Comparison of ENCODE assay signal across 29 mouse cellular contexts in genomic region chr8:125041496-125041895, GRCm38 (mm10). TPM values are rescaled to one million over a fixed set of nuclear protein-coding genes. Genes with fewer than 3 reads are reported as not detected.
DNase-seq lines count a peak whose midpoint lies in the region; ATAC-seq and TF ChIP-seq lines count a peak whose summit lies in the region.
"Had no signal": no experiment of that assay in that cellular context is flagged by ENCODE, and none has a peak within 500 bp of the region (broad histone marks: within the 10 kb centered on the region; RNA-seq: fewer than 3 reads in every experiment).

No protein-coding gene starts in this region.

- no peak for TF ChIP-seq CTCF in heart, adult 2 months (IDR thresholded peaks at IDR 0.05)

- no peak overlapping the region for H3K4me3 ChIP-seq in heart, adult 2 months
- H3K4me3 ChIP-seq in embryonic facial prominence, embryonic 14.5 days (ENCODE audit: low read depth, low read length), result no peak overlapping the region
- H3K4me3 ChIP-seq in midbrain, embryonic 10.5 days, result no peak overlapping the region
- H3K4me3 ChIP-seq: erythroblast, embryonic 14.5 days; forebrain, embryonic 13.5 days; hindbrain, embryonic 13.5 days; left cerebral cortex, adult 2 months; liver, embryonic 15.5 days; megakaryocyte, embryonic 14.5 days; midbrain, embryonic 15.5 days; myocyte; neural tube, embryonic 15.5 days; stomach, embryonic 15.5 days had no signal

- no peak overlapping the region for H3K9ac ChIP-seq in heart, adult 2 months (ENCODE audit: low read depth, low read length)
- no peak overlapping the region for H3K9ac ChIP-seq in embryonic facial prominence, embryonic 14.5 days (ENCODE audit: low read depth, low read length)
- H3K9ac ChIP-seq: forebrain, embryonic 13.5 days; hindbrain, embryonic 13.5 days; liver, embryonic 15.5 days; midbrain, embryonic 15.5 days; neural tube, embryonic 15.5 days; stomach, embryonic 15.5 days had no signal

- intact Hi-C loops in heart, adult 2 months (cut with DNase I), result no loop called here
- intact Hi-C loops in heart, postnatal 36 days (cut with DNase I), result no loop called here

- peak; percentile 24 for DNase-seq in adrenal gland, adult 2 months
- no peak for DNase-seq in adrenal gland, adult 18-20 months (ENCODE audit: low spot score in 2 of 2)
- DNase-seq in heart, adult 2 months, result no peak
- DNase-seq in heart, postnatal 36 days, result no peak
- peak; percentile 40 for DNase-seq in ZHBTc4 (ENCODE audit: low read depth, low spot score)
- peak; percentile 45 for DNase-seq in embryonic facial prominence, embryonic 14.5 days (ENCODE audit: low spot score)
- no peak for DNase-seq in c-Kit-positive CD71-positive TER-119-positive erythroid progenitor cells, embryonic 14.5 days (ENCODE audit: low spot score)
- DNase-seq in midbrain, embryonic 10.5 days (ENCODE audit: low spot score), result no peak
- DNase-seq: cerebellum, adult 2 months; cerebellum, postnatal 36 days; gastrocnemius, postnatal 25 days; kidney, adult 2 months; kidney, postnatal 4 days; layer of hippocampus, adult 9-11 months; lung, postnatal 14 days; right cerebral cortex, postnatal 14 days; thymus, adult 2 months had no signal

- TF ChIP-seq POLR2A in heart, adult 2 months (IDR thresholded peaks at IDR 0.05; ENCODE audit: insufficient read depth, low read depth, low read length), result no peak

- no peak for TF ChIP-seq EP300 in heart, adult 2 months (IDR thresholded peaks at IDR 0.05; ENCODE audit: insufficient read depth, low read depth, low read length)

- H3K79me2 ChIP-seq in heart, adult 2 months (replicated peaks; ENCODE audit: control insufficient read depth, insufficient read depth, low read length), result no peaks in the 10 kb centered on the region

- 42% methylated on average over 2 of the region's 2 CpGs for WGBS in heart, adult 2 months
- 24% methylated on average over 2 of the region's 2 CpGs for WGBS in embryonic facial prominence, embryonic 14.5 days
- WGBS in midbrain, embryonic 10.5 days, result 78% methylated on average over 2 of the region's 2 CpGs

- peak overlapping the region; percentile 41; the same call in 1 of the 2 replicates for H3K27ac ChIP-seq in heart, adult 2 months
- H3K27ac ChIP-seq in embryonic facial prominence, embryonic 14.5 days (replicated peaks; ENCODE audit: low read depth, low read length), result no peak overlapping the region; the same call in 1 of the 2 replicates
- no peak overlapping the region for H3K27ac ChIP-seq in midbrain, embryonic 10.5 days (replicated peaks)
- H3K27ac ChIP-seq: forebrain, embryonic 13.5 days; hindbrain, embryonic 13.5 days; left cerebral cortex, adult 2 months; liver, embryonic 15.5 days; midbrain, embryonic 15.5 days; neural tube, embryonic 15.5 days; stomach, embryonic 15.5 days had no signal

- no peak overlapping the region for H3K4me2 ChIP-seq in embryonic facial prominence, embryonic 14.5 days (ENCODE audit: low read depth, low read length)
- H3K4me2 ChIP-seq: forebrain, embryonic 13.5 days; hindbrain, embryonic 13.5 days; liver, embryonic 15.5 days; midbrain, embryonic 15.5 days; neural tube, embryonic 15.5 days; stomach, embryonic 15.5 days had no signal

- H3K27me3 ChIP-seq in heart, adult 2 months (ENCODE audit: control insufficient read depth, insufficient read depth, low read length), result no peaks in the 10 kb centered on the region
- H3K27me3 ChIP-seq in embryonic facial prominence, embryonic 14.5 days (replicated peaks; ENCODE audit: control insufficient read depth, insufficient read depth, low read length), result no peaks in the 10 kb centered on the region
- no peaks in the 10 kb centered on the region for H3K27me3 ChIP-seq in midbrain, embryonic 10.5 days (ENCODE audit: low read depth, poor library complexity, severe bottlenecking)
- H3K27me3 ChIP-seq: forebrain, embryonic 13.5 days; hindbrain, embryonic 13.5 days; liver, embryonic 15.5 days; megakaryocyte, embryonic 14.5 days; midbrain, embryonic 15.5 days; neural tube, embryonic 15.5 days; stomach, embryonic 15.5 days had no signal

- H3K36me3 ChIP-seq in heart, adult 2 months (ENCODE audit: control insufficient read depth, insufficient read depth, low read length), result peaks cover 2% of the 10 kb centered on the region
- H3K36me3 ChIP-seq in embryonic facial prominence, embryonic 14.5 days (ENCODE audit: control insufficient read depth, insufficient read depth, low read length), result peaks cover 34% of the 10 kb centered on the region
- peaks cover 46% of the 10 kb centered on the region for H3K36me3 ChIP-seq in midbrain, embryonic 10.5 days
- H3K36me3 ChIP-seq: liver, embryonic 15.5 days had no signal

- no peak for ATAC-seq in embryonic facial prominence, embryonic 14.5 days (ENCODE audit: low read depth)
- ATAC-seq: CD4-positive, CD25-positive, alpha-beta regulatory T cell, adult 4 months; forebrain, embryonic 13.5 days; inflammation-experienced regulatory T-cells, adult 6 months; midbrain, embryonic 15.5 days had no signal

- H3K4me1 ChIP-seq in heart, adult 2 months (ENCODE audit: control insufficient read depth, insufficient read depth, low read length), result peaks cover 19% of the 10 kb centered on the region
- H3K4me1 ChIP-seq in embryonic facial prominence, embryonic 14.5 days (ENCODE audit: control insufficient read depth, insufficient read depth, low read length), result peaks cover 15% of the 10 kb centered on the region; the same call in 1 of the 2 replicates
- H3K4me1 ChIP-seq in midbrain, embryonic 10.5 days, result peaks cover 19% of the 10 kb centered on the region; the same call in 1 of the 2 replicates
- H3K4me1 ChIP-seq: forebrain, embryonic 13.5 days; liver, embryonic 15.5 days; midbrain, embryonic 15.5 days; neural tube, embryonic 15.5 days; stomach, embryonic 15.5 days had no signal

- H3K9me3 ChIP-seq in embryonic facial prominence, embryonic 14.5 days (ENCODE audit: control insufficient read depth, low read length), result 0 out of 2 replicates have a peak, but pooled peaks cover 3% of the 10 kb centered on the region
- H3K9me3 ChIP-seq in midbrain, embryonic 10.5 days (replicated peaks), result no peaks in the 10 kb centered on the region
- H3K9me3 ChIP-seq: forebrain, embryonic 13.5 days; hindbrain, embryonic 13.5 days; liver, embryonic 15.5 days; midbrain, embryonic 15.5 days; neural tube, embryonic 15.5 days; stomach, embryonic 15.5 days had no signal

RNA-seq across cellular contexts. Expression of gene Disc1, which starts 12.5 kb away (rescaled TPM):
- total RNA-seq in adrenal gland, adult 2 months (2021), result 1 to 10 TPM; 1.2 to 1.8 TPM
- 0.79 and 1.1 TPM in 2 replicates for polyA plus RNA-seq in adrenal gland, adult 2 months (2012; rRNA removed)
- 1 to 10 TPM; 1.3 to 2.3 TPM for total RNA-seq in adrenal gland, adult 18-20 months (2021)
- 1 to 10 TPM; 2.2 to 2.3 TPM for total RNA-seq in heart, adult 2 months (2021)
- 1.1 and 1.3 TPM in 2 replicates for polyA plus RNA-seq in heart, adult 2 months (2012; rRNA removed)
- 1 to 10 TPM; 2.2 to 2.9 TPM for total RNA-seq in heart, postnatal 36 days (2021)
- 1.5 and 1.6 TPM in 2 replicates for polyA plus RNA-seq in embryonic facial prominence, embryonic 14.5 days (2014; fragmentation: Nextera tagmentation; extraction: Ambion mirVana)
- polyA plus RNA-seq in midbrain, embryonic 10.5 days (2016; fragmentation: Nextera tagmentation; extraction: Ambion mirVana), result 1.4 and 2.0 TPM in 2 replicates
- polyA plus RNA-seq: erythroblast, embryonic 14.5 days had no signal

RNA-seq across cellular contexts. Expression of gene Tsnax, which starts 28.7 kb away (rescaled TPM):
- 10 to 100 TPM; 63.4 to 81.1 TPM for total RNA-seq in adrenal gland, adult 2 months (2021)
- polyA plus RNA-seq in adrenal gland, adult 2 months (2012; rRNA removed), result 24.1 and 25.1 TPM in 2 replicates
- total RNA-seq in adrenal gland, adult 18-20 months (2021), result 10 to 100 TPM; 68.4 to 87.7 TPM
- total RNA-seq in heart, adult 2 months (2021), result 10 to 100 TPM; 66.3 to 73.1 TPM
- 43.2 and 78.8 TPM in 2 replicates for polyA plus RNA-seq in heart, adult 2 months (2012; rRNA removed)
- total RNA-seq in heart, postnatal 36 days (2021), result 10 to 100 TPM; 73.6 to 80.4 TPM
- polyA plus RNA-seq in embryonic facial prominence, embryonic 14.5 days (2014; fragmentation: Nextera tagmentation; extraction: Ambion mirVana), result 130 and 138 TPM in 2 replicates
- polyA plus RNA-seq in midbrain, embryonic 10.5 days (2016; fragmentation: Nextera tagmentation; extraction: Ambion mirVana), result 138 and 149 TPM in 2 replicates

Comparison
In these comparisons a context has a peak if more than half of its experiments do, and no peak if none do; other contexts are left out.
1. DNase-seq: peak in adrenal gland, adult 2 months (single experiment), ZHBTc4 (single experiment) and embryonic facial prominence, embryonic 14.5 days (single experiment); none in adrenal gland, adult 18-20 months (0 of 2), heart, adult 2 months (0 of 2), heart, postnatal 36 days (0 of 2), c-Kit-positive CD71-positive TER-119-positive erythroid progenitor cells, embryonic 14.5 days (single experiment) and midbrain, embryonic 10.5 days (single experiment).